Mouse (Mus musculus): ENCODE measurements around the gene Micu1.

- no peak for TF ChIP-seq CTCF (IDR thresholded peaks at IDR 0.05; ENCODE audit: low read depth)
- no peak for TF ChIP-seq EP300 (IDR thresholded peaks at IDR 0.05; ENCODE audit: low read depth)
Measured at GRCm38 (mm10) chr10:59889953-59890751, 187.9 kb downstream of the Micu1 start.
